Mouse (Mus musculus): Measurements from ENCODE around the gene Glra4.

DNA sequence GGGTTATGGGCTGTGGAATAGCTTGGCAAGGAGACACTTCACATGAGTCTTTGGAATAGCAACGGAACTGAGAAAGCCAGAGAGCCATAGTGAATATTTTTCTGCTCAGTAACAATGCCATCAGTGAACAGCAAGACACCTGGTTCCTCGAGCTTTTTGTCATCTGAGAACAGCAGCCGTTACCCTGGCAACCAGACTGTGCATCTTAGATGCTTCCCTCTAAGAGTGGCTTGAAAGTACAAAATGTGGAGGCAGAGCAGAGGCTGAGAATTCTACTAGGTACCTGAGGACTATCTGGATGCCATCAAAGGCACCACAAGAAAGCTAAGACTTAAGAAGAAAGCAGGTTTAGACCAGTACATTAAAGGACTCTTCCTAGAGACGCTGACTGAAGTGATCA is 45.1 kb upstream of the Glra4 start:
- TF ChIP-seq USF2 (conservative IDR thresholded peaks at IDR 0.05; ENCODE audit: low read depth, low read length), result no peak
- no peak for TF ChIP-seq EP300 (IDR thresholded peaks at IDR 0.05; ENCODE audit: low read length)
- TF ChIP-seq CTCF (conservative IDR thresholded peaks at IDR 0.05 in 1 of 2, IDR thresholded peaks at IDR 0.05 in 1 of 2; ENCODE audit: low read depth in 2 of 2, low read length in 2 of 2), result no peak
- TF ChIP-seq USF1 (IDR thresholded peaks at IDR 0.05; ENCODE audit: low read depth, low read length), result no peak
- TF ChIP-seq MAFK (IDR thresholded peaks at IDR 0.05; ENCODE audit: insufficient replicate concordance, low read length), result no peak
- TF ChIP-seq POLR2A (IDR thresholded peaks at IDR 0.05; ENCODE audit: low read depth, low read length), result no peak
- no peak for TF ChIP-seq PAX5 (IDR thresholded peaks at IDR 0.05; ENCODE audit: low read length)
- no peak for TF ChIP-seq RCOR1 (conservative IDR thresholded peaks at IDR 0.05; ENCODE audit: low read depth, low read length)
- no peak for TF ChIP-seq ZC3H11A (IDR thresholded peaks at IDR 0.05; ENCODE audit: low read depth, low read length)
- no peak for TF ChIP-seq MAX (IDR thresholded peaks at IDR 0.05; ENCODE audit: low read length)
